Mouse (Mus musculus) gastrocnemius, postnatal 25 days (tissue): ENCODE results near the gene Nxn. TPM values are rescaled to one million over a fixed set of nuclear protein-coding genes. Genes with fewer than 3 reads are reported as not detected.

Source experiments
- DNase-seq: peaks from one replicate; pipeline ENCODE4 v3.0.0; 2022
- total RNA-seq, 2 experiments: library from RNA; stranded (reverse); gene quantifications; 1 replicate in 1 of 2; 2 replicates in 1 of 2; pipeline ENCODE4 v1.2.3; 2021

Gene Nxn
- total RNA-seq, 2 experiments from 2014 or later, result 25.6 to 32.0 TPM

GRCm38 (mm10) chr11:76401398-76401797, 2.5 kb upstream of the Nxn start:
- DNase-seq, result peak; percentile 29

GRCm38 (mm10) chr11:76399587-76400330, 819 bp upstream of the Nxn start:
- DNase-seq, result no peak

- peak; percentile 73 for DNase-seq
Measured at GRCm38 (mm10) chr11:76398312-76398797, 585 bp downstream of the Nxn start.

GRCm38 (mm10) chr11:76397650-76398311, 1.2 kb downstream of the Nxn start:
- peak; percentile 39 for DNase-seq

- DNase-seq, result no peak
Measured at GRCm38 (mm10) chr11:76392996-76393395, 5.9 kb downstream of the Nxn start.

- no peak for DNase-seq
Measured at GRCm38 (mm10) chr11:76392532-76392931, 6.4 kb downstream of the Nxn start.

- DNase-seq, result no peak
Measured at GRCm38 (mm10) chr11:76388711-76389110, 10.2 kb downstream of the Nxn start.

GRCm38 (mm10) chr11:76387097-76387496, 11.8 kb downstream of the Nxn start:
- no peak for DNase-seq

GRCm38 (mm10) chr11:76385746-76386145, 13.2 kb downstream of the Nxn start:
- no peak for DNase-seq

- no peak for DNase-seq
Measured at GRCm38 (mm10) chr11:76385017-76385416, 13.9 kb downstream of the Nxn start.

- DNase-seq, result no peak
Measured at GRCm38 (mm10) chr11:76384307-76384706, 14.6 kb downstream of the Nxn start.

- DNase-seq, result no peak
Measured at GRCm38 (mm10) chr11:76382711-76383324, 16.1 kb downstream of the Nxn start.

- DNase-seq, result peak; percentile 59
Measured at GRCm38 (mm10) chr11:76381201-76381885, 17.6 kb downstream of the Nxn start.

GRCm38 (mm10) chr11:76379921-76380544, 18.9 kb downstream of the Nxn start:
- DNase-seq, result peak; percentile 53

GRCm38 (mm10) chr11:76376425-76376824, 22.5 kb downstream of the Nxn start:
- DNase-seq, result no peak

- DNase-seq, result peak; percentile 79
Measured at GRCm38 (mm10) chr11:76374491-76375185, 24.3 kb downstream of the Nxn start.

GRCm38 (mm10) chr11:76372534-76372933, 26.4 kb downstream of the Nxn start:
- DNase-seq, result peak; percentile 64

- peak; percentile 63 for DNase-seq
Measured at GRCm38 (mm10) chr11:76372120-76372519, 26.8 kb downstream of the Nxn start.

GRCm38 (mm10) chr11:76370491-76370890, 28.4 kb downstream of the Nxn start:
- DNase-seq, result no peak

- no peak for DNase-seq
Measured at GRCm38 (mm10) chr11:76366720-76367119, 32.2 kb downstream of the Nxn start.

- no peak for DNase-seq
Measured at GRCm38 (mm10) chr11:76364038-76364437, 34.9 kb downstream of the Nxn start.
